Mouse (Mus musculus): ENCODE results near the gene Akap13. TPM values are rescaled to one million over a fixed set of nuclear protein-coding genes. Genes with fewer than 3 reads are reported as not detected.

Gene Akap13
- polyA plus RNA-seq, 1 experiment from 2014 or later, result 17.4 TPM

- Histone ChIP-seq H3K4me2 (replicated peaks; ENCODE audit: low read depth) (no peak overlapping the region), H3K27ac (ENCODE audit: low read depth, low read length) (no peak overlapping the region)
- WGBS, result 79% methylated on average over 7 of the region's 7 CpGs
Observed at GRCm38 (mm10) chr7:75529857-75530437, 74.6 kb downstream of the Akap13 start.

GRCm38 (mm10) chr7:75530642-75531041, 75.3 kb downstream of the Akap13 start:
- H3K4me2 ChIP-seq (replicated peaks; ENCODE audit: low read depth), result no peak overlapping the region
- no peak overlapping the region for H3K27ac ChIP-seq (ENCODE audit: low read depth, low read length)
- no peak for ATAC-seq
- WGBS, result 97% methylated on average over 3 of the region's 3 CpGs
- no peak overlapping the region for H3K9ac ChIP-seq (ENCODE audit: low read depth, low read length)
- H3K27me3 ChIP-seq (replicated peaks; ENCODE audit: control insufficient read depth, insufficient read depth, low read length), result no peaks in the 10 kb centered on the region
- 0 out of 2 replicates have a peak, but pooled peaks cover 7% of the 10 kb centered on the region for H3K36me3 ChIP-seq (ENCODE audit: control insufficient read depth, insufficient read depth)
- no peak overlapping the region for H3K4me3 ChIP-seq (ENCODE audit: low read depth, low read length)
- H3K9me3 ChIP-seq (ENCODE audit: control insufficient read depth), result no peaks in the 10 kb centered on the region
- TF ChIP-seq CTCF (IDR thresholded peaks at IDR 0.05; ENCODE audit: low read depth), result no peak
- H3K4me1 ChIP-seq (replicated peaks; ENCODE audit: control insufficient read depth, insufficient read depth, low read length), result no peaks in the 10 kb centered on the region

More at GRCm38 (mm10) chr7:75529857-75530437, 74.6 kb downstream of the Akap13 start:
- Histone ChIP-seq H3K9ac (ENCODE audit: low read depth, low read length) (no peak overlapping the region), H3K9me3 (ENCODE audit: control insufficient read depth) (no peaks in the 10 kb centered on the region), H3K4me1 (replicated peaks; ENCODE audit: control insufficient read depth, insufficient read depth, low read length) (peaks cover 4% of the 10 kb centered on the region; the same call in 1 of the 2 replicates), H3K27me3 (replicated peaks; ENCODE audit: control insufficient read depth, insufficient read depth, low read length) (no peaks in the 10 kb centered on the region), H3K4me3 (ENCODE audit: low read depth, low read length) (no peak overlapping the region), H3K36me3 (ENCODE audit: control insufficient read depth, insufficient read depth) (no peaks in the 10 kb centered on the region)
- no peak for ATAC-seq
- TF ChIP-seq CTCF (IDR thresholded peaks at IDR 0.05; ENCODE audit: low read depth), result no peak

- no peaks in the 10 kb centered on the region for H3K4me1 ChIP-seq (replicated peaks; ENCODE audit: control insufficient read depth, insufficient read depth, low read length)
- 80% methylated on average over 5 of the region's 5 CpGs for WGBS
- H3K9me3 ChIP-seq (ENCODE audit: control insufficient read depth), result no peaks in the 10 kb centered on the region
- TF ChIP-seq CTCF (IDR thresholded peaks at IDR 0.05; ENCODE audit: low read depth), result no peak
- no peak overlapping the region for H3K4me3 ChIP-seq (ENCODE audit: low read depth, low read length)
- 0 out of 2 replicates have a peak, but pooled peaks cover 7% of the 10 kb centered on the region for H3K36me3 ChIP-seq (ENCODE audit: control insufficient read depth, insufficient read depth)
- no peak for ATAC-seq
- no peak overlapping the region for H3K4me2 ChIP-seq (replicated peaks; ENCODE audit: low read depth)
- no peaks in the 10 kb centered on the region for H3K27me3 ChIP-seq (replicated peaks; ENCODE audit: control insufficient read depth, insufficient read depth, low read length)
- H3K27ac ChIP-seq (ENCODE audit: low read depth, low read length), result no peak overlapping the region
- H3K9ac ChIP-seq (ENCODE audit: low read depth, low read length), result no peak overlapping the region
Observed at GRCm38 (mm10) chr7:75533079-75533478, 77.7 kb downstream of the Akap13 start.

GRCm38 (mm10) chr7:75536298-75536697, 81.0 kb downstream of the Akap13 start:
- no peak for ATAC-seq
- no peak overlapping the region for H3K27ac ChIP-seq (ENCODE audit: low read depth, low read length)
- no peaks in the 10 kb centered on the region for H3K4me1 ChIP-seq (replicated peaks; ENCODE audit: control insufficient read depth, insufficient read depth, low read length)
- TF ChIP-seq CTCF (IDR thresholded peaks at IDR 0.05; ENCODE audit: low read depth), result no peak
- WGBS, result 70% methylated on average over 5 of the region's 5 CpGs
- H3K9ac ChIP-seq (ENCODE audit: low read depth, low read length), result no peak overlapping the region
- no peak overlapping the region for H3K4me2 ChIP-seq (replicated peaks; ENCODE audit: low read depth)
- no peak overlapping the region for H3K4me3 ChIP-seq (ENCODE audit: low read depth, low read length)
- 0 out of 2 replicates have a peak, but pooled peaks cover 7% of the 10 kb centered on the region for H3K36me3 ChIP-seq (ENCODE audit: control insufficient read depth, insufficient read depth)
- H3K27me3 ChIP-seq (replicated peaks; ENCODE audit: control insufficient read depth, insufficient read depth, low read length), result no peaks in the 10 kb centered on the region
- H3K9me3 ChIP-seq (ENCODE audit: control insufficient read depth), result no peaks in the 10 kb centered on the region

- Histone ChIP-seq H3K9me3 (ENCODE audit: control insufficient read depth) (no peaks in the 10 kb centered on the region), H3K9ac (ENCODE audit: low read depth, low read length) (no peak overlapping the region), H3K4me3 (ENCODE audit: low read depth, low read length) (no peak overlapping the region), H3K27me3 (replicated peaks; ENCODE audit: control insufficient read depth, insufficient read depth, low read length) (no peaks in the 10 kb centered on the region), H3K27ac (ENCODE audit: low read depth, low read length) (no peak overlapping the region), H3K36me3 (ENCODE audit: control insufficient read depth, insufficient read depth) (0 out of 2 replicates have a peak, but pooled peaks cover 7% of the 10 kb centered on the region), H3K4me1 (replicated peaks; ENCODE audit: control insufficient read depth, insufficient read depth, low read length) (no peaks in the 10 kb centered on the region), H3K4me2 (replicated peaks; ENCODE audit: low read depth) (no peak overlapping the region)
- no peak for ATAC-seq
- WGBS, result 85% methylated on average over 2 of the region's 2 CpGs
- TF ChIP-seq CTCF (IDR thresholded peaks at IDR 0.05; ENCODE audit: low read depth), result no peak
Observed at GRCm38 (mm10) chr7:75537567-75537966, 82.2 kb downstream of the Akap13 start.

- H3K4me1 ChIP-seq (replicated peaks; ENCODE audit: control insufficient read depth, insufficient read depth, low read length), result no peaks in the 10 kb centered on the region
- no peaks in the 10 kb centered on the region for H3K9me3 ChIP-seq (ENCODE audit: control insufficient read depth)
- H3K27me3 ChIP-seq (replicated peaks; ENCODE audit: control insufficient read depth, insufficient read depth, low read length), result no peaks in the 10 kb centered on the region
- H3K4me2 ChIP-seq (replicated peaks; ENCODE audit: low read depth), result no peak overlapping the region
- H3K9ac ChIP-seq (ENCODE audit: low read depth, low read length), result no peak overlapping the region
- 89% methylated on average over 3 of the region's 3 CpGs for whole genome bisulfite sequencing
- no peak overlapping the region for H3K4me3 ChIP-seq (ENCODE audit: low read depth, low read length)
- no peak for ATAC-seq
- no peak overlapping the region for H3K27ac ChIP-seq (ENCODE audit: low read depth, low read length)
- TF ChIP-seq CTCF (IDR thresholded peaks at IDR 0.05; ENCODE audit: low read depth), result no peak
- 0 out of 2 replicates have a peak, but pooled peaks cover 7% of the 10 kb centered on the region for H3K36me3 ChIP-seq (ENCODE audit: control insufficient read depth, insufficient read depth)
Observed at GRCm38 (mm10) chr7:75538513-75538912, 83.2 kb downstream of the Akap13 start.

Data from intestine, postnatal 0 days (tissue).